Mouse (Mus musculus) liver, adult 2 months (tissue): Measurements from ENCODE around the gene Amigo3.

Experiments
- CTCF ChIP-seq: fragments of 200-500 bp; IDR thresholded peaks from 2 replicates; pipeline ENCODE4 v1.5.1; 2011; ENCODE audit warnings: low read depth, low read length, control low read depth
- POLR2A ChIP-seq: fragments of 200-500 bp; IDR thresholded peaks from 2 replicates; pipeline ENCODE4 v1.6.1; 2011; ENCODE audit warnings: low read length, control low read depth; ENCODE audit not compliant: insufficient read depth; ENCODE audit errors: extremely low read depth

DNA sequence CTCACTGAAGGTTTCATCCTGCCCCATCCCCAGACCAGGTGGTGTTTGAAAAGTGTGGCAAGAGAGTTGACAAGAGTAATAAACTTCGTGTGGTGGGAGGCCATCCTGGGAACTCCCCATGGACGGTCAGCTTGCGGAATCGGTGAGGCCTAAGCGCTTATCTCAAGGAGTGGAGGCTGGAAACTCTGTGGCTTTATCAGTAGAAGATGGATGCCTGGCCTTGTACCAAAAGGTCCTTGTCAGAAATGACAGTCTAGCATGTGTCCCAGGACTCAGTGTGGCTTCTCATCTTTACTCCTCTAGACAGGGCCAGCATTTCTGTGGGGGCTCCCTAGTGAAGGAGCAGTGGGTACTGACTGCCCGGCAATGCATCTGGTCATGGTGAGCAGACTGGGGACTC is 30.6 kb downstream of the Amigo3 start:
- TF ChIP-seq CTCF, result no peak
- TF ChIP-seq POLR2A, result no peak
